Comparison of ENCODE assay signal across 8 mouse cellular contexts in the genomic region with DNA sequence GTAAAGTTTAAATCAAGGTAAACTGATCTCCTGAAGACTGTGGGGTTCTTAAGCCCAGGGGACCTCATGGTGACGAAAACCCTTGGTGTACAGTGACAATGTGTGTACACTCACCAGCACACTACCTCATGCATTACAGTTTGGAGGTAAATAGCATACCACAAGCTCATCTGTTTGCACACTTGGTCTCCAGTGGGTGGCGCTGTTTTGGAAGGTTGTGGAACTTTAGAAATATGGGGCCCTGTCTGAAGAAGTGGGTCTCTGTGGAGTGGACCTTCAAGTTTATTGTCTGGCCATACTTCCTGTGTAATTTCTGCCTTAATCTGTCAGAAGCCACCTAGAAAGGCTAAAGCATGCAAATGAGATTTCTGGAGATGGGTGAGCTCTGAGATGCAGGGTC. TPM values are rescaled to one million over a fixed set of nuclear protein-coding genes. Genes with fewer than 3 reads are reported as not detected.
DNase-seq lines count a peak whose midpoint lies in the region; ATAC-seq and TF ChIP-seq lines count a peak whose summit lies in the region.

No protein-coding gene starts in this region.

- peak; percentile 56 for TF ChIP-seq CTCF in lung, postnatal 0 days (IDR thresholded peaks at IDR 0.05)

- H3K9ac ChIP-seq in lung, postnatal 0 days (replicated peaks; ENCODE audit: low read depth): no peak overlapping the region
- H3K9ac ChIP-seq in neural tube, embryonic 15.5 days (replicated peaks): no peak overlapping the region

- no peak for TF ChIP-seq EP300 in lung, postnatal 0 days (IDR thresholded peaks at IDR 0.05)

- H3K9me3 ChIP-seq in lung, postnatal 0 days (ENCODE audit: low read length): no peaks in the 10 kb centered on the region
- no peaks in the 10 kb centered on the region for H3K9me3 ChIP-seq in neural tube, embryonic 15.5 days (replicated peaks)

- ATAC-seq in cerebellum, adult (ENCODE audit: insufficient number of reproducible peaks, low FRiP score, low TSS enrichment): no peak
- ATAC-seq in lung, postnatal 0 days: no peak
- ATAC-seq in megakaryocyte progenitor cell, adult 5-6 weeks (replicated peaks; ENCODE audit: poor library complexity): peak; percentile 57
- ATAC-seq in neural tube, embryonic 15.5 days (ENCODE audit: low FRiP score): no peak

- H3K4me2 ChIP-seq in lung, postnatal 0 days (replicated peaks; ENCODE audit: low read depth, low read length): no peak overlapping the region
- H3K4me2 ChIP-seq in neural tube, embryonic 15.5 days: no peak overlapping the region

- no peak overlapping the region for H3K27ac ChIP-seq in lung, postnatal 0 days (ENCODE audit: low read length)
- H3K27ac ChIP-seq in neural tube, embryonic 15.5 days (replicated peaks): no peak overlapping the region

- no peaks in the 10 kb centered on the region for H3K27me3 ChIP-seq in lung, postnatal 0 days (replicated peaks; ENCODE audit: insufficient read depth, low read length)
- no peaks in the 10 kb centered on the region for H3K27me3 ChIP-seq in neural tube, embryonic 15.5 days (replicated peaks)

- H3K36me3 ChIP-seq in lung, postnatal 0 days (ENCODE audit: insufficient read depth, low read length): no peaks in the 10 kb centered on the region
- no peaks in the 10 kb centered on the region for H3K36me3 ChIP-seq in neural tube, embryonic 15.5 days

- H3K4me3 ChIP-seq in lung, postnatal 0 days (ENCODE audit: low read depth, low read length): no peak overlapping the region
- H3K4me3 ChIP-seq in neural tube, embryonic 15.5 days (replicated peaks): no peak overlapping the region

- 40% methylated on average over 2 of the region's 2 CpGs for WGBS in lung, postnatal 0 days
- 53% methylated on average over 2 of the region's 2 CpGs for WGBS in neural tube, embryonic 15.5 days

- DNase-seq in cerebellum, postnatal 14 days: peak; percentile 43 to 74
- no peak for DNase-seq in lung, postnatal 0 days (ENCODE audit: low spot score)
- DNase-seq in lung, postnatal 4 days: no peak
- peak; percentile 63 for DNase-seq in R1 (ENCODE audit: low read depth, low spot score)
- no peak for DNase-seq in layer of hippocampus, adult 9-10 months (ENCODE audit: low spot score)

- H3K4me1 ChIP-seq in lung, postnatal 0 days (ENCODE audit: insufficient read depth, low read depth, low read length): no peaks in the 10 kb centered on the region
- peaks cover 2% of the 10 kb centered on the region for H3K4me1 ChIP-seq in neural tube, embryonic 15.5 days

RNA-seq across cellular contexts. Expression of a gene that starts 9.8 kb away (rescaled TPM):
- polyA plus RNA-seq in lung, postnatal 0 days (2015; fragmentation: Nextera tagmentation; extraction: Ambion mirVana): 5.1 and 6.2 TPM in 2 replicates
- total RNA-seq in megakaryocyte progenitor cell, adult 5-6 weeks (2015): 3.2 and 3.5 TPM in 2 replicates
- 5.9 and 6.5 TPM in 2 replicates for total RNA-seq in megakaryocyte progenitor cell, adult 5-6 weeks (2017)
- polyA plus RNA-seq in neural tube, embryonic 15.5 days (2015; fragmentation: Nextera tagmentation; extraction: Ambion mirVana): 5.4 and 6.0 TPM in 2 replicates

Comparison
In these comparisons a context has a peak if more than half of its experiments do, and no peak if none do; other contexts are left out.
1. DNase-seq: peak in cerebellum, postnatal 14 days (2 of 2) and R1 (single experiment); none in lung, postnatal 0 days (single experiment), lung, postnatal 4 days (0 of 2) and layer of hippocampus, adult 9-10 months (single experiment).